Mouse (Mus musculus) embryo, embryonic 10 days (tissue): ENCODE measurements around the gene Cd52.
A peak's percentile ranks its signal among the peaks of the same experiment; 100 is the strongest.

ENCODE experiments used
- DNase-seq: peaks from one replicate; pipeline ENCODE4 v3.0.0-alpha.2; 2015; ENCODE audit warnings: low spot score

The Cd52 gene

GRCm38 (mm10) chr4:134091225-134091529, 3.7 kb downstream of the Cd52 start:
- no peak for DNase-seq

- DNase-seq, result no peak
Observed at GRCm38 (mm10) chr4:134090521-134091224, 4.2 kb downstream of the Cd52 start.

GRCm38 (mm10) chr4:134089029-134089428, 5.9 kb downstream of the Cd52 start:
- DNase-seq, result no peak

- peak; percentile 76 for DNase-seq
Observed at GRCm38 (mm10) chr4:134087412-134087811, 7.5 kb downstream of the Cd52 start.

GRCm38 (mm10) chr4:134084999-134085398, 9.9 kb downstream of the Cd52 start:
- DNase-seq, result no peak

GRCm38 (mm10) chr4:134082460-134082859, 12.4 kb downstream of the Cd52 start:
- DNase-seq, result no peak

- DNase-seq, result peak; percentile 84
Observed at GRCm38 (mm10) chr4:134081730-134082386, 13.0 kb downstream of the Cd52 start.

- DNase-seq, result no peak
Observed at GRCm38 (mm10) chr4:134080674-134081073, 14.2 kb downstream of the Cd52 start.

GRCm38 (mm10) chr4:134078694-134079093, 16.2 kb downstream of the Cd52 start:
- peak; percentile 88 for DNase-seq

GRCm38 (mm10) chr4:134068793-134069580, 25.9 kb downstream of the Cd52 start:
- DNase-seq, result no peak

GRCm38 (mm10) chr4:134067833-134068544, 26.9 kb downstream of the Cd52 start:
- no peak for DNase-seq

GRCm38 (mm10) chr4:134067383-134067782, 27.5 kb downstream of the Cd52 start:
- DNase-seq, result no peak

- DNase-seq, result no peak
Observed at GRCm38 (mm10) chr4:134065431-134066004, 29.4 kb downstream of the Cd52 start.

- DNase-seq, result no peak
Observed at GRCm38 (mm10) chr4:134062561-134062960, 32.3 kb downstream of the Cd52 start.

- no peak for DNase-seq
Observed at GRCm38 (mm10) chr4:134061944-134062446, 32.9 kb downstream of the Cd52 start.

- no peak for DNase-seq
Observed at GRCm38 (mm10) chr4:134061166-134061830, 33.6 kb downstream of the Cd52 start.

GRCm38 (mm10) chr4:134060135-134060865, 34.6 kb downstream of the Cd52 start, which contains the start of gene Crybg2:
Gene Crybg2 (plus strand): TSS chr4:134060815.
- no peak for DNase-seq

GRCm38 (mm10) chr4:134058908-134059307, 36.0 kb downstream of the Cd52 start:
- DNase-seq, result no peak

- no peak for DNase-seq
Observed at GRCm38 (mm10) chr4:134058166-134058715, 36.6 kb downstream of the Cd52 start.

GRCm38 (mm10) chr4:134053538-134053937, 41.3 kb downstream of the Cd52 start, which contains the start of gene Zfp683:
Gene Zfp683 (plus strand): TSS chr4:134053838.
- no peak for DNase-seq
